Mouse (Mus musculus): Measurements from ENCODE around the gene Large1. TPM values are rescaled to one million over a fixed set of nuclear protein-coding genes. Genes with fewer than 3 reads are reported as not detected.

Gene Large1
- polyA plus RNA-seq, 1 experiment from 2014 or later = 2.1 TPM

DNA sequence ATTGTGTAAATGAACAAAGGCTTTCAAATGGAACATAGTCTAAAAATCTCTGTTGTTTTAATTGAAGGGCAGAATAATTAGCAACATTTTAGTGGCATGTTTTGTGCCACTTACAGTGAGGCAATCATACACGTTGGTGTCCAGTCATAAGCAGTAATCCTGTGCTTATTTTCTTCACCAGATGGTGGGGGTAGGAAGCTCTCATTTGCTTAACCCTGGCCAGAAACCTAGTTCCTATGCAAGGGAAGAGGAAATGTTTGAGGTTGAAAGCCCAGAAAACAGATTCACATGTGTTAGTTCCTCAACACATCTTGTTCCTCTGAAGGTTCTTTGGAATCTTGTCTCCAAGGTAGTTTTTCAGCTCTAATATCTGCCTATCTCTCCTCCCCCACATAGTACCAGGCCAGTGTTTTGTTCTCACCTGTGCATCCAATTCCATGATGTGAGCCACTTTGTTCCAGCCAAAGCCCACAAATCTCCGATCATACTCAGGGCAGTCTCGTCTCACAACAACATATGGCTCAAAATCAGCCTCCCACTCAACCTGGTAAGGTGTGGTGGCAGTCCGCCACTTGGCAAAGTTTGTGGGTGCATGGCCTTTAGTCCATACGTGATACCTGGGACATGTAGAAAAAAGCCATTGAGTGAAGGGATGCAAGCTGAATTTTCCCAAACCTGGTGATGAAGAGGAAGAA, 535.5 kb downstream of the Large1 start:
- Histone ChIP-seq H3K36me3 (no peaks in the 10 kb centered on the region), H3K9me3 (replicated peaks) (no peaks in the 10 kb centered on the region), H3K27ac (no peak overlapping the region), H3K4me2 (no peak overlapping the region), H3K4me1 (no peaks in the 10 kb centered on the region), H3K27me3 (replicated peaks) (no peaks in the 10 kb centered on the region), H3K9ac (no peak overlapping the region), H3K4me3 (no peak overlapping the region)
- 58% methylated on average over 5 of the region's 5 CpGs for WGBS (ENCODE audit: insufficient replicate concordance)
- ATAC-seq = no peak

DNA sequence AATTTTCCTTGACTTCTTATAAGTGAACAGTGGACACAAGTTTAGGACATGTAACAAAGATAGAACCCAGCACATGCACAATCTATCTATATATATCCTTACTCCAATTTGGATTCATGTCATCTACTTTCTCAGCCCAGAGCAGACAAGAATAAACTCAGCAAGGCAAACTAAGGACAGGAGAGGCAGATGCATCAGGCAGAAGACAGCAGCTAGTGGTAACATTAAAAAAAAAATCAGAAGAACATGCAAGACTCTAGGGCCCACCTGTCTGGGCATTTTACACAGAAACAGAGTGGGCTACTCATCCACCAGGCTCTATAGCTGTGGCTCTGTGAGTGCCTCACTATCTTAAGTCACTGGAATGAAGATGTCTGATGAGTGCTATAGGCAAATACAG, 536.7 kb downstream of the Large1 start:
- no peaks in the 10 kb centered on the region for H3K36me3 ChIP-seq
- H3K27ac ChIP-seq = no peak overlapping the region
- H3K9me3 ChIP-seq (replicated peaks) = no peaks in the 10 kb centered on the region
- no peak overlapping the region for H3K4me3 ChIP-seq
- H3K9ac ChIP-seq = no peak overlapping the region
- H3K27me3 ChIP-seq (replicated peaks) = no peaks in the 10 kb centered on the region
- no peaks in the 10 kb centered on the region for H3K4me1 ChIP-seq
- no peak overlapping the region for H3K4me2 ChIP-seq
- no peak for ATAC-seq

DNA sequence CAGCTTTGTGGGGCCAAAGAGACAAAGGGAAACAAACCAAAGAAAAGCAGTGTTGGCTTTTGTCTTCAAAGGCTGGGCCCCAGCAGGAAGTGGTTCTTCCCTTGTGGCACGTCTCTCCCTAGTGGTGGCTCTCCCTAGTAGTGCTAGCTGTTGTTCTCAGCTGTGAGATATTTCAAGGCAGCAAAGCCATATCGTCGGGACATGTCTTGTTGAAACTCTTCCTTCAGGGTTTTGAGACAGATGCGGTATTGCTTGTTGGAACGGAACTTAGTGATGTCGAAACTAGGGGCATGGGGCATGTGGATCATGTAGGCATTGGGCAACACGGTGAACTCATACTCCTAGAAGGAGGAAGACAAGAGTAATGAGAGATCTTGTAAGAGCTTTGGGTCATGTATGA, 537.7 kb downstream of the Large1 start:
- Histone ChIP-seq H3K4me2 (no peak overlapping the region), H3K36me3 (no peaks in the 10 kb centered on the region), H3K27ac (no peak overlapping the region), H3K4me3 (no peak overlapping the region), H3K27me3 (replicated peaks) (no peaks in the 10 kb centered on the region), H3K4me1 (no peaks in the 10 kb centered on the region), H3K9ac (no peak overlapping the region), H3K9me3 (replicated peaks) (no peaks in the 10 kb centered on the region)
- WGBS (ENCODE audit: insufficient replicate concordance) = 47% methylated on average over 7 of the region's 7 CpGs
- ATAC-seq = no peak

DNA sequence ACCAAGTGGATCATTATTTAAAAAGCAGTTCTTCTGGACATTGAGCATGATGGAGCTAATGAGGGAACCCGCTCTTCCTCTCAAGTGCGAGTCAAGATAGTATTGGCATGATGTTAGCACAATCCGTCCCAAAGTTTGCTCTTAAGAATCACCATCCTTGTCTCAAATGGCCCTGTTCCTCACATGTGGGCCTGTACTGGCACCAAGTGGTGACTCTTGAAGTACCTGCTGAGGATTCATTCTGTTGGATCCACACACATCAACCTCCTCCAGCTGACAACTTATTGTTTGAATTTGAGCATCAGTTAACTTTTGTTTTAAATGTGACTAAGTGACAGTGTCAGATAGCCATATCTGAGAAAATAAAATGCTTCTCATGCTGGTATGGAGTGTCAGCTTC, 540.6 kb downstream of the Large1 start:
- Histone ChIP-seq H3K9me3 (replicated peaks) (no peaks in the 10 kb centered on the region), H3K4me2 (no peak overlapping the region), H3K36me3 (no peaks in the 10 kb centered on the region), H3K9ac (no peak overlapping the region), H3K4me3 (no peak overlapping the region), H3K27me3 (replicated peaks) (no peaks in the 10 kb centered on the region), H3K27ac (no peak overlapping the region), H3K4me1 (no peaks in the 10 kb centered on the region)
- no peak for ATAC-seq
- WGBS (ENCODE audit: insufficient replicate concordance) = 75% methylated on average over 3 of the region's 3 CpGs

DNA sequence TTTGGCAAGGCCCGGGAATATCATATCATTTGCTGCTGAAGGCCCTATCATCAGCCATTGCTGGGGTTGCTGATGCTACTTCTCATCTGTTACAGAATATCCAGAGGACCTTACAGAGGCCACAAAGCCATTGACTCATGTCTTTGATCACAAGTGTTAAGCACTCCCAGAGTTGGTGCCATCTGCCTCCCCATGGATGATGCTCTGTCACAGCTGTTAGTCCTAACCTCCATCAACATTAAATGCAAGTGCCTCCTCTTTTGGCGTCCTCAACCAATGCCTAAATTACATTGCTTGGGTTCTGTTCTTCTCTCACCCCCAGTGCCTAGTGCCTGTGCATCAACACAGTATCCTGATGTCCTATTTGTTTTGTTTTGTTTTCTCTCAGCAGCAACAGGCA, 551.8 kb downstream of the Large1 start:
- H3K4me1 ChIP-seq = no peaks in the 10 kb centered on the region
- H3K9me3 ChIP-seq (replicated peaks) = no peaks in the 10 kb centered on the region
- no peak for ATAC-seq
- WGBS (ENCODE audit: insufficient replicate concordance) = 52% methylated on average over 2 of the region's 2 CpGs
- no peaks in the 10 kb centered on the region for H3K36me3 ChIP-seq
- no peak overlapping the region for H3K9ac ChIP-seq
- no peak overlapping the region for H3K27ac ChIP-seq
- H3K4me3 ChIP-seq = no peak overlapping the region
- H3K27me3 ChIP-seq (replicated peaks) = no peaks in the 10 kb centered on the region
- no peak overlapping the region for H3K4me2 ChIP-seq

DNA sequence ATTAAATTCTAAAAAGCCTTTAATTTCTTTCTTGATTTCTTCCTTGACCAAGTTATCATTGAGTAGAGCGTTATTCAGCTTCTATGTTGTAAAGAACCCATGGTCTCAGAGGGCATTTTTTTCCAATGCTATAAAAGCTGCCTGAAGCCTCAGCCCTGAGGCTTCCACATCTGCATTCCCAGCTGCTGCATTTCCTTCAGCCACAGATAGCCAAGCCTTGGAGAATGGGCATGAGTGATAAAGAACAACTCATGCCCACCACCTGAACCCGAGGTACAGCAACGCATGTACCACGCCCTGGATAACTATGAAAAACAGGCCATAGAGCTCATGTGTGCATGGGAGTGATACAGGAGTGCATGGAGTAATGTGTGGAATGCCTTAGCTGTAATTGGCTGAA, 572.7 kb downstream of the Large1 start:
- no peaks in the 10 kb centered on the region for H3K9me3 ChIP-seq (replicated peaks)
- WGBS (ENCODE audit: insufficient replicate concordance) = 81% methylated on average over 4 of the region's 4 CpGs
- no peaks in the 10 kb centered on the region for H3K4me1 ChIP-seq
- no peaks in the 10 kb centered on the region for H3K36me3 ChIP-seq
- no peak for ATAC-seq
- H3K27ac ChIP-seq = no peak overlapping the region
- no peak overlapping the region for H3K4me3 ChIP-seq
- no peaks in the 10 kb centered on the region for H3K27me3 ChIP-seq (replicated peaks)
- no peak overlapping the region for H3K9ac ChIP-seq
- H3K4me2 ChIP-seq = no peak overlapping the region

DNA sequence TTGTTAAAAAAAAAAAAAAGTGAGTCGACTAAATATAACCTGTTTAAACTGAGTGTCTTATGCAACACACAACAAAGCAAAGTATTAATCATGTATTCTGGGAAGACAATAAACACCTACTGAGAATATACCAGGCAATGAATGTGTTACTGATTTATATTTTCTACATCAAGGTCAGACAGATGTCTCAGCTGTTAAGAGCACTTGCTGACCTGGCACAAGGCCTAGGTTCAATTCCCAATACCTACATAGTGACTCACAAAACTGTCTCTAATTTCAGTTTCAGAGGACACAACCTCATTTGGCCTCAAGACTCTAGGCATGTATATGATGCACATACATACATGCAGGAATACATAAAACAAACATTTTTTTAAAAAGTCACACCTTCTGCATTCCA, 575.5 kb downstream of the Large1 start:
- Histone ChIP-seq H3K4me2 (no peak overlapping the region), H3K27me3 (replicated peaks) (no peaks in the 10 kb centered on the region), H3K9me3 (replicated peaks) (no peaks in the 10 kb centered on the region), H3K4me1 (no peaks in the 10 kb centered on the region), H3K9ac (no peak overlapping the region), H3K27ac (no peak overlapping the region), H3K4me3 (no peak overlapping the region), H3K36me3 (no peaks in the 10 kb centered on the region)
- WGBS (ENCODE audit: insufficient replicate concordance) = 65% methylated on average over 1 of the region's 1 CpGs
- no peak for ATAC-seq

DNA sequence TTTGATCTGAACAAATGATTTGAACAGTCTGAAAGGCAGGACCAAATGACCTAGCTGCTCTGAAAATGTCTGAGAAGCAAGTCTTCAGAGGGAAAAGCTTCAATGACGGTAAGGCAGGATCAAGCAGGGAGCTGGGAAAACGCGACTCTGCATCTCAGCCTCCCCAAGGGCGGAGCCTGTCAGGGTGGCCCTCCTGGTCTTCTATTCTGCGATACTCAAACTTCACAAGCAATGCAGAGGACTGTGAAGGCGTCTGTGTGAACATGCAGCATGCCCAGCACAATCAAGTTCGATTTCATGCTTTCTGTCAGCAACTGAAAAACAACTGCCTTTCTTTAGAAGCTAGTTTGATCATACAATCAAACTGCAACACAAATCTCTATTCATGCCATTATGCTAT, 586.6 kb downstream of the Large1 start:
- peaks cover 6% of the 10 kb centered on the region; the same call in 1 of the 2 replicates for H3K4me1 ChIP-seq
- H3K36me3 ChIP-seq = no peaks in the 10 kb centered on the region
- H3K27me3 ChIP-seq (replicated peaks) = no peaks in the 10 kb centered on the region
- H3K27ac ChIP-seq = no peak overlapping the region
- no peaks in the 10 kb centered on the region for H3K9me3 ChIP-seq (replicated peaks)
- no peak overlapping the region for H3K4me3 ChIP-seq
- H3K4me2 ChIP-seq = no peak overlapping the region
- WGBS (ENCODE audit: insufficient replicate concordance) = 45% methylated on average over 7 of the region's 7 CpGs
- ATAC-seq = no peak
- H3K9ac ChIP-seq = no peak overlapping the region

DNA sequence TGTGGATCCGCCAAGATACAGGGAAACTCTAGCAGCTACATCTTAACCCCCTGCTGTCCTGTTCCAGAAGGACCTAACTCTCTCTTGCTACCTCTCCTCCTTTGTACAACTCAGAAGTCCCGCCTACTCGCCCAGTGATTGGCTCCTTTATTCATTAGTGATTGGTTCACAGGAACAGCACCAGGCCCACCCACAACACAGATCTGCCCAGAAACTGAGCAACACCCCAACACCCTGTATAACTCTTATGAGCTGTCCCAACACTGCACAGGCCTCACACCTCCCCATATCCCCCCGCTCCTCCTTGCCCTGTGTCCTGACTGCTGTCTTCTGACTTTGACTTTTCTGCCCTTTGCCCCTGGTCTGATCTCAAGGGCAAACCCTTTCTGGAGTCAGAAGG, 587.6 kb downstream of the Large1 start:
- ATAC-seq = peak; percentile 38; the same call in 1 of the 2 replicates

More for the DNA sequence above, 587.6 kb downstream of the Large1 start:
- no peak overlapping the region for H3K4me3 ChIP-seq
- no peaks in the 10 kb centered on the region for H3K36me3 ChIP-seq
- no peak overlapping the region for H3K27ac ChIP-seq
- no peak overlapping the region for H3K4me2 ChIP-seq
- H3K9me3 ChIP-seq (replicated peaks) = no peaks in the 10 kb centered on the region
- WGBS (ENCODE audit: insufficient replicate concordance) = 61% methylated on average over 4 of the region's 4 CpGs
- no peak overlapping the region for H3K9ac ChIP-seq
- H3K27me3 ChIP-seq (replicated peaks) = no peaks in the 10 kb centered on the region
- peaks cover 9% of the 10 kb centered on the region; the same call in 1 of the 2 replicates for H3K4me1 ChIP-seq

Small RNA genes lying within 50 kb of the gene (microRNA-seq; reads per million reads assigned to microRNA genes)
- gene Mir28b = not detected
